Mouse (Mus musculus) testis, postnatal 14 days (tissue): Measurements from ENCODE around the gene Elmo1.
"Not testable (repeated sequence)": the region's sequence is repeated elsewhere in the genome, so short reads cannot be mapped to it uniquely, and the experiment has no call there.

Source experiments
- DNase-seq: peaks from one replicate; pipeline ENCODE4 v3.0.0; 2021; ENCODE audit warnings: low spot score

Elmo1 gene

GRCm38 (mm10) chr13:20609003-20609688 lies 518.8 kb downstream of the Elmo1 start:
- no peak for DNase-seq

- no peak for DNase-seq
Observed at GRCm38 (mm10) chr13:20615596-20616469, 525.4 kb downstream of the Elmo1 start.

GRCm38 (mm10) chr13:20619946-20620345 lies 529.5 kb downstream of the Elmo1 start:
- DNase-seq: no peak

- DNase-seq: no peak
Observed at GRCm38 (mm10) chr13:20623071-20623850, 532.9 kb downstream of the Elmo1 start.

- no peak for DNase-seq
Observed at GRCm38 (mm10) chr13:20627796-20628195, 537.4 kb downstream of the Elmo1 start.

- no peak for DNase-seq
Observed at GRCm38 (mm10) chr13:20632477-20632876, 542.1 kb downstream of the Elmo1 start.

GRCm38 (mm10) chr13:20634679-20635078 lies 544.3 kb downstream of the Elmo1 start:
- DNase-seq: not testable (repeated sequence)

GRCm38 (mm10) chr13:20635646-20636045 lies 545.2 kb downstream of the Elmo1 start:
- no peak for DNase-seq
